Mouse (Mus musculus): ENCODE measurements at regions not wholly inside any gene's neighbourhood (a gene's known extent, or its start where the extent isn't known, plus 50 kb on each side); places are given as distances from the start of the nearest gene placed in this dataset.

DNA sequence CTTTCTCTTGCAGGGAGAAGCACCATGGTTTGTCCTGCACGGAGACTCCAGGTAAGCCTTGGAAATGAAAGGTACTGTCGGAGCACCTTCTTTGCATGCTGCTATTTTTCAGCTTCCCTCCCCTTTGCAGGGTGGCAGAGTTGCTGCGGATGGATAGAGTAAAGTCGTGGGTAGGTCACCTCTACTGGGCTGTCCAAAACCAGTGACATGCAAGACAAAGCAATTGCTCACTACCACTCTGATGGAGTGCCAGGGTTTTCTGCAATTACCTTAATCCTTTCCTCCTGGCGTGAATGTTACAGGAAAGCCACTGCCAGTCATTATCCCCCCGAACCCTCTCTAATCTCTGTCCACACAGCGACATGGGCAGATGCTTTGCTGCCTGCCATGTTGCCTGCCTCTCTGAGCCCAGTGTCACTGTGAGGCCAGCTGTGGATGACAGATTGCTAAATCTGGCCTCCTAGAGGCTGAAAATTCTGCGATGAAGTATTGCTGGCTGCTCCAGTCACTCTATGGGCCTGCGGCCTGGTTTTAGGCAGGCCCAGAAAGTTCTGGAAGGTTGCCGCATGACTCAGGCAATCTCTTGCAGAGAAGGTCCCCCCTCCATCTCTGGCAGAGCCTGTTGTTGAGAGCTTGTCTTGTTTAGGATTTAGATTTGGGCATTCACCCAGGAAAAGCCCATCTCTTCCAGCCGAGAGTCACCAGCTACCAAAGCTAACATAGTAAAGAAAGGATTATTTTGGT is 54.1 kb upstream of the Sod3 start:
- ATAC-seq (ENCODE audit: poor library complexity, severe bottlenecking) = no peak

DNA sequence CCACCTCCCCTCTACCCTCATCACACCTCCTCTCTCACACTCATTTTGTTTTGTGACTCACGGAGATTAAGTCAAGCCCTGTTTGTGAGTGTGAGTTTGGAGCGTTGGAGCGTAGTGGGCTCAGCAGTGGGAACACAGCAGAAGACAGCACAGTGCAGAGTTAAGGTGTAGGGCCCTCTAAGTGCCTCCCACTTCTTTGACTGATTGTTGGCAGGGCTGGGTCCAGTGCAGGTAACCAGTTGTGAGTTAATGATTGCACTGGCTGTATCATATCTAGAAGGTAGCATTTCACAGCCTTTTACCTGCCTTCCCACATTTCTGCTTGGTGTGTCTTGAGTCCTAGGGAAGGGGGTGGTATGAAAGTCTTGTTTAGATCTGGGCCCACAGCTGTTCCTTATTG is 67.3 kb upstream of the Sod3 start:
- ATAC-seq (ENCODE audit: poor library complexity, severe bottlenecking) = no peak

GRCm38 (mm10) chr5:52294466-52294865 is 69.1 kb upstream of the Sod3 start:
- ATAC-seq (ENCODE audit: poor library complexity, severe bottlenecking) = no peak

GRCm38 (mm10) chr5:52288319-52288718 is 75.3 kb upstream of the Sod3 start:
- ATAC-seq (ENCODE audit: poor library complexity, severe bottlenecking) = no peak

DNA sequence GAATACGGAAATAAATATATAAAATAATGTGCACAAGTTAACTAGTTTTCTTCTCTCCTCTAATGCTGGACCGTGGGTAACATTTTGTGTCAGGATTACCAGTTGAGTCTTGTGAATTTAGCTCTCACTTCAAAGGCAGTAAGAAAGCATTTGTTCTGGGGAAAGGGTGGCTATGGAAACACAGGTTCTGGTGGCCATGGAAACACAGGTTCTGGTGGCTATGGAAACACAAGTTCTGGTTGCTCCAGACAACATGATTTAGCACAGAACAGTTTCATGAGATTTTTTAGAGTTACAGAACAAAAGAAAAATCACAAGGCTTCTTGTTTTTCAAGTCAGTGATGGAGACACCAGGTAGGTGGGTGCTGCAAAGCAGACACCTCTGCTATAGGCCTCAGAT is 82.7 kb upstream of the Sod3 start:
- ATAC-seq (ENCODE audit: poor library complexity, severe bottlenecking) = no peak

DNA sequence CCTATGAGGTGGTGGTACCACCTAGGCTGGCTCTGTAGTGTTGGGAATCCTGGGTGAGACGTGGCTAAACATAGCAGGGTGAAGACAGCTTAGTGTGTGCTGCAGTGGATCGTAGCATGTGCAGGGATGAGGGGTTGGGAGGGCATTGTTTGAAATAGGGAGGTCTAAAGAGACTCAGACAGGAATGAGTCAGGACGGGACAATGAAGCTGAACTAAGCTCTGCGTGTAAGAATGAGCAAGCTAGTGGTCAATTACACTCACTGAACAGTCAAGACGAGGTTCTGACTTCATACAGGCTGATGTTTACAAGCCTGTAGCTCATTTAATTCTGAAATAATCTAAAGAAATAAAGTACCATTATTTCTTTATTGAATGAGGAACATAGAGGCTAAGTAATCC is 85.5 kb upstream of the Sod3 start:
- ATAC-seq (ENCODE audit: poor library complexity, severe bottlenecking) = no peak

GRCm38 (mm10) chr5:52263214-52263613 is 72.9 kb upstream of the Dhx15 start:
- ATAC-seq (ENCODE audit: poor library complexity, severe bottlenecking) = no peak

GRCm38 (mm10) chr5:52258075-52258474 is 67.8 kb upstream of the Dhx15 start:
- no peak for ATAC-seq (ENCODE audit: poor library complexity, severe bottlenecking)

- no peak for ATAC-seq (ENCODE audit: poor library complexity, severe bottlenecking)
Measured at GRCm38 (mm10) chr5:52254602-52255071, 64.3 kb upstream of the Dhx15 start.

DNA sequence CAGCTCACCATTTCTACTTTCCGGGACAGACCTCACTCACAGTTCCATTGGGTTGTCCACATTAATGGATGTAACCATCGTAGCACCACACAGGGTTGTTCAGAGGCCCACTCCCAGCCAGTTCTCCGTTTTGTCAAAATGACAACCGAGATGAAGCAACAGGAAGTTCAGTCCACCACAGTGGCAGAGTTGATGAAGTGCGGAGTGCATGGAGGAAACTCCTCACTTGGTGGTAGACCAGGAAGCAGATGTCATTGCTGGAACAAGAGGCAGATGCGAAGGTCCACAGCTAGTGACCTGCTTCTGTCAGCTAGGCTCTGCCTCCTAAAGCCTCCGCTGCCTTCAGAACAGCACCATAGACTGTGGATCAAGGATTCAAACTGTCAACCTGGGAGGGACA is 59.5 kb upstream of the Dhx15 start:
- peak; percentile 91 for ATAC-seq (ENCODE audit: poor library complexity, severe bottlenecking)

DNA sequence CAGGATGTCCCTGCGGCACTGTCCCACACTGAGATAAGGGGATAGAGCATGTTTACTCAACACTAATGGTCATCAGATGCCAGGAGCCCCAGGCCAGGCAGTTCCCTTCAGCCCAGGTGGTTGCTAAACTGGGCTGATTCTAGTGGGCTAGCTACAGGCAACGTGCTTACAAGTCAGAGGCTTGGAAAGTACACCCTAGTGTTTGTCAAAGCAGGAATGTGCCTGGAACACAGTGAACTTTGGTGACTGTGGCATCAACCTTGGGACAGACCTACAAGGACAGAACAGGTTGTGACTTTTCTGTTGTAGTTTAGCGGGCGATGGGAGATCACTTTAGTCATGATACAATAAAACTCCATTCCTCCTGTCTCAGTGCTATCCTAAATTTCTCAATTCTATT is 53.6 kb upstream of the Dhx15 start:
- ATAC-seq (ENCODE audit: poor library complexity, severe bottlenecking) = no peak

GRCm38 (mm10) chr5:52242414-52242813 is 52.1 kb upstream of the Dhx15 start:
- ATAC-seq (ENCODE audit: poor library complexity, severe bottlenecking) = no peak

DNA sequence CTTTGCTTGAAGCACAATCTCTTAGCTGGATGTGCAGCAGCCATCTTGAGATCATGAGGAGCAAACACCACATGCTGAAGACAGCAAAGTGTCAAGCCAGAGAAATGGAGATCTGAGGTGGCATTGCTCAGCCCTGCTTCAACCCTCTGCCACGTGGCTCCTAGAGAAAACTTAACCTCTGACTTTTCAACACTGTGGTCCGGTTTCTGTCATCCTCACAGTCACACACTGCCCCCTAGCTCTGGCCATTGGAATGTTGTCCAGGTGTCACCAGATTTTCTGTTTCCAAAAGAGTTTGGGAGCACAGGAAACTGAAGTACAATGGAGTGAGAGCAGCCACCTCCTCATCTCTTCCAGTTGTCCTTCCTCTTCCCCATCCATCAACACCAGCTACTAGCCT is 50.2 kb upstream of the Dhx15 start:
- peak; percentile 60 for ATAC-seq (ENCODE audit: poor library complexity, severe bottlenecking)

All from megakaryocyte, adult 5-6 weeks (primary cell).